Mouse (Mus musculus) hindbrain, embryonic 13.5 days (tissue): ENCODE measurements around the gene Emc8. TPM values are rescaled to one million over a fixed set of nuclear protein-coding genes. Genes with fewer than 3 reads are reported as not detected.

Source experiments
- ATAC-seq: fragments of 200-750 bp; cut with Nextera tagmentation; 2 replicates; pipeline ENCODE4 v1.8.0; 2017; ENCODE audit warnings: moderate TSS enrichment; ENCODE audit not compliant: low FRiP score
- H3K27ac ChIP-seq: fragments of 300-500 bp; sonication (generic); 2 replicates; pipeline ENCODE4 v1.5.1; 2015; ENCODE audit warnings: inconsistent platforms, mild to moderate bottlenecking, moderate library complexity
- H3K27me3 ChIP-seq: fragments of 300-500 bp; sonication (generic); 2 replicates; pipeline ENCODE4 v1.6.1; 2015; ENCODE audit warnings: mild to moderate bottlenecking, inconsistent platforms
- H3K36me3 ChIP-seq: fragments of 300-500 bp; sonication (generic); 2 replicates; pipeline ENCODE4 v1.6.1; 2015; ENCODE audit warnings: mild to moderate bottlenecking, inconsistent platforms
- H3K4me1 ChIP-seq: fragments of 300-500 bp; sonication (generic); replicated peaks from 2 replicates; pipeline ENCODE4 v1.6.1; 2015; ENCODE audit warnings: inconsistent platforms
- H3K4me2 ChIP-seq: fragments of 300-500 bp; sonication (generic); 2 replicates; pipeline ENCODE4 v1.6.1; 2015; ENCODE audit warnings: inconsistent platforms, mild to moderate bottlenecking, moderate library complexity
- H3K4me3 ChIP-seq: fragments of 300-500 bp; sonication (generic); 2 replicates; pipeline ENCODE4 v1.5.1; 2015; ENCODE audit warnings: mild to moderate bottlenecking, inconsistent platforms
- H3K9ac ChIP-seq: fragments of 300-500 bp; sonication (generic); 2 replicates; pipeline ENCODE4 v1.6.1; 2015; ENCODE audit warnings: mild to moderate bottlenecking, inconsistent platforms
- H3K9me3 ChIP-seq: fragments of 300-500 bp; sonication (generic); 2 replicates; pipeline ENCODE4 v1.6.1; 2016; ENCODE audit warnings: inconsistent platforms
- WGBS: fragments of 180-500 bp; shearing (Covaris S2); methylation state at CpG from one replicate; pipeline ENCODE4 v1.1.7; 2015; 5-methylcytosine and 5-hydroxymethylcytosine counted together
- polyA plus RNA-seq: library from polyadenylated mRNA; unstranded; fragments of >200 nt; fragmentation: Nextera tagmentation; extraction: Ambion mirVana; gene quantifications from 2 replicates; pipeline ENCODE4 v1.2.1, GENCODE M21; 2015

Emc8 gene
- 135 and 150 TPM in 2 replicates for polyA plus RNA-seq

- ATAC-seq = no peak; the same call in 1 of the 2 replicates
- WGBS = 2% methylated on average over 51 of the region's 51 CpGs
- H3K4me2 ChIP-seq = peak within 1 kb of the TSS; percentile 94
- H3K4me3 ChIP-seq = peak within 1 kb of the TSS; percentile 93
- peak within 1 kb of the TSS; percentile 90 for H3K27ac ChIP-seq
- H3K36me3 ChIP-seq = peaks cover 41% of the 10 kb centered on the region
- H3K9ac ChIP-seq = peak within 1 kb of the TSS; percentile 94
- H3K9me3 ChIP-seq = no peaks in the 10 kb centered on the region
- no peaks in the 10 kb centered on the region for H3K27me3 ChIP-seq
- peaks cover 65% of the 10 kb centered on the region for H3K4me1 ChIP-seq
Measured at GRCm38 (mm10) chr8:120668374-120668905, at the start of gene Emc8. TSS of gene Emc8 (minus strand) at chr8:120668573.

- H3K4me3 ChIP-seq = no peak overlapping the region
- H3K27me3 ChIP-seq = no peaks in the 10 kb centered on the region
- no peak for ATAC-seq
- no peaks in the 10 kb centered on the region for H3K4me1 ChIP-seq
- H3K9ac ChIP-seq = no peak overlapping the region
- no peak overlapping the region for H3K4me2 ChIP-seq
- no peaks in the 10 kb centered on the region for H3K9me3 ChIP-seq
- WGBS = 81% methylated on average over 15 of the region's 15 CpGs
- no peaks in the 10 kb centered on the region for H3K36me3 ChIP-seq
- H3K27ac ChIP-seq = no peak overlapping the region
Measured at GRCm38 (mm10) chr8:120715996-120716680, 47.8 kb upstream of the Emc8 start.

- no peak overlapping the region for H3K4me2 ChIP-seq
- H3K27me3 ChIP-seq = no peaks in the 10 kb centered on the region
- no peak for ATAC-seq
- no peaks in the 10 kb centered on the region for H3K36me3 ChIP-seq
- H3K9me3 ChIP-seq = no peaks in the 10 kb centered on the region
- H3K4me1 ChIP-seq = no peaks in the 10 kb centered on the region
- 77% methylated on average over 6 of the region's 6 CpGs for WGBS
- no peak overlapping the region for H3K27ac ChIP-seq
- no peak overlapping the region for H3K9ac ChIP-seq
- no peak overlapping the region for H3K4me3 ChIP-seq
Measured at GRCm38 (mm10) chr8:120715200-120715599, 46.8 kb upstream of the Emc8 start.

- H3K27ac ChIP-seq = no peak overlapping the region
- no peaks in the 10 kb centered on the region for H3K36me3 ChIP-seq
- H3K9ac ChIP-seq = no peak overlapping the region
- WGBS = 89% methylated on average over 10 of the region's 10 CpGs
- no peaks in the 10 kb centered on the region for H3K9me3 ChIP-seq
- no peak overlapping the region for H3K4me3 ChIP-seq
- no peak for ATAC-seq
- no peaks in the 10 kb centered on the region; the same call in 1 of the 2 replicates for H3K4me1 ChIP-seq
- no peaks in the 10 kb centered on the region; the same call in 1 of the 2 replicates for H3K27me3 ChIP-seq
- H3K4me2 ChIP-seq = no peak overlapping the region
Measured at GRCm38 (mm10) chr8:120709176-120709575, 40.8 kb upstream of the Emc8 start.

- no peak for ATAC-seq
- Histone ChIP-seq H3K9ac (no peak overlapping the region), H3K4me2 (no peak overlapping the region), H3K9me3 (no peaks in the 10 kb centered on the region), H3K4me3 (no peak overlapping the region), H3K27me3 (peaks cover 3% of the 10 kb centered on the region; the same call in 1 of the 2 replicates), H3K4me1 (no peaks in the 10 kb centered on the region; the same call in 1 of the 2 replicates), H3K36me3 (no peaks in the 10 kb centered on the region), H3K27ac (no peak overlapping the region)
- WGBS = 77% methylated on average over 3 of the region's 3 CpGs
Measured at GRCm38 (mm10) chr8:120706193-120706592, 37.8 kb upstream of the Emc8 start.

GRCm38 (mm10) chr8:120705163-120705562 is 36.8 kb upstream of the Emc8 start:
- H3K27ac ChIP-seq = no peak overlapping the region
- H3K4me1 ChIP-seq = no peaks in the 10 kb centered on the region; the same call in 1 of the 2 replicates
- H3K9me3 ChIP-seq = no peaks in the 10 kb centered on the region
- H3K9ac ChIP-seq = no peak overlapping the region
- 84% methylated on average over 15 of the region's 15 CpGs for WGBS
- peaks cover 3% of the 10 kb centered on the region; the same call in 1 of the 2 replicates for H3K27me3 ChIP-seq
- no peak for ATAC-seq
- H3K4me3 ChIP-seq = no peak overlapping the region
- H3K36me3 ChIP-seq = no peaks in the 10 kb centered on the region
- H3K4me2 ChIP-seq = no peak overlapping the region

- Histone ChIP-seq H3K4me2 (no peak overlapping the region), H3K27ac (no peak overlapping the region), H3K36me3 (no peaks in the 10 kb centered on the region), H3K9me3 (no peaks in the 10 kb centered on the region), H3K4me1 (no peaks in the 10 kb centered on the region; the same call in 1 of the 2 replicates), H3K4me3 (no peak overlapping the region), H3K27me3 (peaks cover 3% of the 10 kb centered on the region; the same call in 1 of the 2 replicates), H3K9ac (no peak overlapping the region)
- no peak for ATAC-seq
- WGBS = 66% methylated on average over 9 of the region's 9 CpGs
Measured at GRCm38 (mm10) chr8:120704203-120704602, 35.8 kb upstream of the Emc8 start.

- peaks cover 3% of the 10 kb centered on the region; the same call in 1 of the 2 replicates for H3K27me3 ChIP-seq
- H3K9ac ChIP-seq = no peak overlapping the region
- ATAC-seq = no peak
- H3K36me3 ChIP-seq = no peaks in the 10 kb centered on the region
- H3K4me1 ChIP-seq = peaks cover under 1% of the 10 kb centered on the region; the same call in 1 of the 2 replicates
- no peak overlapping the region for H3K4me2 ChIP-seq
- no peak overlapping the region for H3K4me3 ChIP-seq
- no peaks in the 10 kb centered on the region for H3K9me3 ChIP-seq
- 70% methylated on average over 19 of the region's 19 CpGs for WGBS
- no peak overlapping the region for H3K27ac ChIP-seq
Measured at GRCm38 (mm10) chr8:120701758-120702465, 33.5 kb upstream of the Emc8 start.

- Histone ChIP-seq H3K4me1 (peaks cover 11% of the 10 kb centered on the region), H3K4me2 (no peak overlapping the region), H3K27ac (no peak overlapping the region), H3K4me3 (no peak overlapping the region), H3K9ac (no peak overlapping the region), H3K27me3 (0 out of 2 replicates have a peak, but pooled peaks cover 3% of the 10 kb centered on the region), H3K9me3 (no peaks in the 10 kb centered on the region), H3K36me3 (no peaks in the 10 kb centered on the region)
- WGBS = 88% methylated on average over 4 of the region's 4 CpGs
- ATAC-seq = no peak
Measured at GRCm38 (mm10) chr8:120700053-120700452, 31.7 kb upstream of the Emc8 start.

- Histone ChIP-seq H3K9me3 (no peaks in the 10 kb centered on the region), H3K4me2 (no peak overlapping the region), H3K36me3 (no peaks in the 10 kb centered on the region), H3K4me3 (no peak overlapping the region), H3K9ac (no peak overlapping the region), H3K4me1 (peaks cover 11% of the 10 kb centered on the region), H3K27ac (no peak overlapping the region), H3K27me3 (0 out of 2 replicates have a peak, but pooled peaks cover 3% of the 10 kb centered on the region)
- no peak for ATAC-seq
- WGBS = 88% methylated on average over 2 of the region's 2 CpGs
Measured at GRCm38 (mm10) chr8:120699565-120699964, 31.2 kb upstream of the Emc8 start.

- Histone ChIP-seq H3K9me3 (no peaks in the 10 kb centered on the region), H3K27me3 (0 out of 2 replicates have a peak, but pooled peaks cover 3% of the 10 kb centered on the region), H3K9ac (no peak overlapping the region), H3K4me1 (peaks cover 11% of the 10 kb centered on the region), H3K36me3 (no peaks in the 10 kb centered on the region), H3K27ac (no peak overlapping the region), H3K4me3 (no peak overlapping the region), H3K4me2 (no peak overlapping the region)
- ATAC-seq = no peak
- 84% methylated on average over 6 of the region's 6 CpGs for WGBS
Measured at GRCm38 (mm10) chr8:120699079-120699478, 30.7 kb upstream of the Emc8 start.

GRCm38 (mm10) chr8:120698426-120698825 is 30.1 kb upstream of the Emc8 start:
- Histone ChIP-seq H3K27me3 (0 out of 2 replicates have a peak, but pooled peaks cover 3% of the 10 kb centered on the region), H3K4me2 (no peak overlapping the region), H3K36me3 (no peaks in the 10 kb centered on the region), H3K4me3 (no peak overlapping the region), H3K4me1 (peaks cover 11% of the 10 kb centered on the region), H3K9me3 (no peaks in the 10 kb centered on the region), H3K27ac (no peak overlapping the region), H3K9ac (no peak overlapping the region)
- ATAC-seq = no peak
- 86% methylated on average over 7 of the region's 7 CpGs for WGBS
